Mouse (Mus musculus) midbrain, embryonic 14.5 days (tissue): ENCODE measurements around the gene Aimp2. TPM values are rescaled to one million over a fixed set of nuclear protein-coding genes. Genes with fewer than 3 reads are reported as not detected.

ENCODE experiments used
- ATAC-seq: fragments of 200-750 bp; cut with Nextera tagmentation; 2 replicates; pipeline ENCODE4 v1.8.0; 2017; ENCODE audit warnings: moderate number of reproducible peaks, moderate library complexity; ENCODE audit not compliant: low FRiP score, low TSS enrichment
- DNase-seq: peaks from one replicate; pipeline ENCODE4 v3.0.0-alpha.2; 2015
- H3K27ac ChIP-seq: fragments of 300-500 bp; sonication (generic); replicated peaks from 2 replicates; pipeline ENCODE4 v1.5.1; 2014; ENCODE audit warnings: mild to moderate bottlenecking, low read depth, low read length, moderate library complexity
- H3K27me3 ChIP-seq: fragments of 300-500 bp; sonication (generic); 2 replicates; pipeline ENCODE4 v1.6.1; 2014; ENCODE audit warnings: low read length, control low read depth, mixed read lengths; ENCODE audit not compliant: control insufficient read depth, insufficient read depth
- H3K36me3 ChIP-seq: fragments of 300-500 bp; sonication (generic); 2 replicates; pipeline ENCODE4 v1.6.1; 2014; ENCODE audit warnings: low read length, control low read depth; ENCODE audit not compliant: control insufficient read depth, insufficient read depth
- H3K4me1 ChIP-seq: fragments of 300-500 bp; sonication (generic); 2 replicates; pipeline ENCODE4 v1.6.1; 2014; ENCODE audit warnings: mild to moderate bottlenecking, antibody characterized with exemption, low read length, control low read depth; ENCODE audit not compliant: control insufficient read depth, insufficient read depth
- H3K4me2 ChIP-seq: fragments of 300-500 bp; sonication (generic); 2 replicates; pipeline ENCODE4 v1.6.1; 2014; ENCODE audit warnings: mild to moderate bottlenecking, low read length, moderate library complexity
- H3K4me3 ChIP-seq: fragments of 300-500 bp; sonication (generic); replicated peaks from 2 replicates; pipeline ENCODE4 v1.5.1; 2014; ENCODE audit warnings: low read depth, low read length
- H3K9ac ChIP-seq: fragments of 300-500 bp; sonication (generic); replicated peaks from 2 replicates; pipeline ENCODE4 v1.6.1; 2014; ENCODE audit warnings: mild to moderate bottlenecking, low read length, moderate library complexity
- H3K9me3 ChIP-seq: fragments of 300-500 bp; sonication (generic); 2 replicates; pipeline ENCODE4 v1.6.1; 2016; ENCODE audit warnings: low read length, control low read depth, mixed read lengths; ENCODE audit not compliant: control insufficient read depth
- WGBS: fragments of 180-500 bp; shearing (Covaris S2); extraction: QIAGEN DNeasy Blood & Tissue Kit; methylation state at CpG from one replicate; pipeline ENCODE4 v1.1.7; 2014; 5-methylcytosine and 5-hydroxymethylcytosine counted together
- polyA plus RNA-seq: library from polyadenylated mRNA; unstranded; fragments of >200 nt; fragmentation: Nextera tagmentation; extraction: Ambion mirVana; gene quantifications from 2 replicates; pipeline ENCODE4 v1.2.1, GENCODE M21; 2014

The Aimp2 gene
- 72.3 and 83.0 TPM in 2 replicates for polyA plus RNA-seq

DNA sequence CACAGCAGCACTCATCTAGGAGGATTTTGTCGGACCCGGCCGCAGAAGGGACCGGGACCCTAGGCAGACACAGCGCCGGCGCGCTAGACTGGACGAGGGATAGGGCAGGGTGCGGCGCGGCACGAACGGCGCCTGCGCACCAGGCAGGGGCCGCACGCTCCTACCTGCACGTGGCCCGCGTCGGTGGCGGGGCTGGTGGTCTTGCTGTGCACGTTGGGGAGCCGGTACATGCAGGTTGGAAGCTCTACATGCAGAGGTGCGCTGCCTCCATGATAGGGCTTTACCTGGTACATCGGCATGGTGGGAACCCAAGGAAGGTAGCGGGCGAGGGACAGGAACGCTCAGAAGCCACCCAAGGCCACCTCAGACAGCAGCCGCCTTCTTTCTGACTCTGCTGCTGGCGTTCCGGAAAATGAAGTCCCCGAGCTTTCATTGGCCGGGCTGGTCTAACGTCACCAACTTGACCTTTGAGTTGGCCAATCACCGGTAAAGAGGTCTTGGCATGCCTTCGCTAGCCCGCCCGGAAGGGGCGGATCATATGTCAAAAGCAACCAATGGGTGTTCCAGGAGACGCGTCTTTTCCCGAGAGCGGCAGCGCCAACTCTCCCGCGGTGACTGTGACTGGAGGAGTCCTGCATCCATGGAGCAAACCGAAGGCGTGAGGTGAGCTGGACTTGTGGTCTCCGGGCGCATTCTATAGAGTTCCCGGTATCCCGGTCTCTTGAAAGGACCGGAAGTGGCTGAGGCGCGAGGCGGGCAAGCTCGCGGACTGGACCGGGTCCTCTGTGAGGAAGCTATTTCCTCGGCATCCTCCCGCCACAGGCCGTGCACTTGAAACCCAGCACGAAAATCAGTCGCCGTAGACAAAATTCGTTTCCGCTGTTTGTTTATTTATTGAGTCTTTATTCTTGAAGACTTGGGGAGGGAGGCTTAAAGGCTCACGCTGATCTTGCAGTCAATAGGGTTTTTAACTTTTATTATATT lies at the start of gene Aimp2, which contains the start of gene Pms2:
Aimp2 (minus strand) TSS at position 431 of the 984 bp plus-strand sequence.
Pms2 (plus strand) TSS at position 548 of the 984 bp plus-strand sequence.
- under 1% methylated on average over 70 of the region's 70 CpGs for WGBS

DNA sequence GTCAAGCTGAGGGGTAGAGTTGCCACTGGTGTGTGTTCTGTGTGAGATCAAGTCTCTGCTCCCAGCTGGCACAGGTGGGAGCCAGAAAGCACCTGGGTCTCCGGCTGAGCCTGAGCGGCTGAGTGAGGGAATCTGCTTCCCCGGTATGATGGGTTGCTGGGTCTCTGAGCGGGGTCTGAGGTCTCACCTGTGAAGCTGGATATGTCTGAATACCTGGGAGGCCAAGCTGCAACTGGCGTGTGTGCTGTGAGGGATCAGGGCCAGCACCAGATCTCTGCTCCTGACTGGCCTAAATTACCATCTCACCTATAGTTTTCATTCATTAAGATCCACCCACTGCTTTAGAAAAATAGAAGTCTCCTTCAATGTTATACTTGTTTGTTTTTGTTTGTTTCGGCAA lies 47.5 kb upstream of the Aimp2 start:
- no peak for ATAC-seq
- Histone ChIP-seq H3K36me3 (no peaks in the 10 kb centered on the region), H3K4me3 (no peak overlapping the region), H3K4me1 (no peaks in the 10 kb centered on the region), H3K27ac (no peak overlapping the region), H3K9me3 (no peaks in the 10 kb centered on the region), H3K27me3 (no peaks in the 10 kb centered on the region), H3K9ac (no peak overlapping the region), H3K4me2 (no peak overlapping the region)
- DNase-seq = no peak
- 95% methylated on average over 6 of the region's 6 CpGs for WGBS

More for the DNA sequence above, at the start of gene Aimp2, which contains the start of gene Pms2:
- Histone ChIP-seq H3K27me3 (no peaks in the 10 kb centered on the region), H3K4me2 (peak within 1 kb of the TSS; percentile 82), H3K4me1 (peaks cover 20% of the 10 kb centered on the region), H3K36me3 (peaks cover 31% of the 10 kb centered on the region), H3K27ac (peak within 1 kb of the TSS; percentile 84), H3K4me3 (peak within 1 kb of the TSS; percentile 75), H3K9me3 (no peaks in the 10 kb centered on the region), H3K9ac (peak within 1 kb of the TSS; percentile 60)
- peak; percentile 100 for ATAC-seq
- DNase-seq = peak; percentile 99

DNA sequence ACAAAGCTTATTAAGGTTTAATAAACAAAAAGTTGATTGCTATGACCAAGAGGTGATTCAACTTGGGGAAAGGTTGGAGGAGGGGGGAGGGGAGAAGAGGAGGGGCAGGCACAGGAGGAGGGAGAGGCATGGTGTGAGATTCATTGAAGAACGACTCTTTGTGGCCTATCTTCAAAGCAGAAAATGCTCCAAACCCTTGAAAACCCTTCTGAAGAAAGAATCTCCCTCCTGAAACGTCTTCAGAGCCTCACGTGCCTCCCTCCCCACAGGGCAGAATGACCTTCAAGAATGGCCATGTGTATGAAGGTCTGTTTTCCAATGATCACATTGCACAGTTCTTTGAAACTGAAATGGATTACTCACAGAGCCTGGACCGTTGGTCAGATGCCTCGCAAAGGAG lies 40.4 kb upstream of the Aimp2 start:
- no peak overlapping the region for H3K9ac ChIP-seq
- no peak overlapping the region for H3K27ac ChIP-seq
- 33% methylated on average over 5 of the region's 5 CpGs for WGBS
- ATAC-seq = no peak
- H3K4me2 ChIP-seq = no peak overlapping the region
- no peaks in the 10 kb centered on the region for H3K36me3 ChIP-seq
- H3K4me1 ChIP-seq = no peaks in the 10 kb centered on the region
- H3K4me3 ChIP-seq = no peak overlapping the region
- H3K27me3 ChIP-seq = no peaks in the 10 kb centered on the region
- no peaks in the 10 kb centered on the region for H3K9me3 ChIP-seq
- DNase-seq = no peak

DNA sequence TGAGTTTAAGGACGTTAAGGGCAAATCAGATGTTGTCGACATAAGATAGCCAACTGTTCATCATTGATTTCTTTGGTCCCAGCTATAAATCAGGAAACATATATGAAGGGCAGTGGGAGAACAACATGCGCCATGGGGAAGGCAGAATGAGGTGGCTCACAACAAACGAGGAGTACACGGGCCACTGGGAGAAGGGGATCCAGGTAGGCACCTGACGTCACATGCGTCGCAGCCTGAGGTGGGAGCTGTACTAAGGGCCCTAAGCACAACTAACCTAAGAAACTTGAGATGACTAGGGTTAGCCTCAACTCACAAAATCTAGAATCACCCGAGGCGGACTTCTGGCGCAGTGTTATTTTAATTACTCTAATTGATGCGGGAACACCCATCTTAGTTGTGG lies 38.7 kb upstream of the Aimp2 start:
- no peaks in the 10 kb centered on the region for H3K4me1 ChIP-seq
- H3K4me2 ChIP-seq = no peak overlapping the region
- no peak overlapping the region for H3K9ac ChIP-seq
- H3K9me3 ChIP-seq = no peaks in the 10 kb centered on the region
- WGBS = 89% methylated on average over 12 of the region's 12 CpGs
- H3K4me3 ChIP-seq = no peak overlapping the region
- no peak for ATAC-seq
- H3K27ac ChIP-seq = no peak overlapping the region
- DNase-seq = no peak
- H3K36me3 ChIP-seq = no peaks in the 10 kb centered on the region
- H3K27me3 ChIP-seq = no peaks in the 10 kb centered on the region

DNA sequence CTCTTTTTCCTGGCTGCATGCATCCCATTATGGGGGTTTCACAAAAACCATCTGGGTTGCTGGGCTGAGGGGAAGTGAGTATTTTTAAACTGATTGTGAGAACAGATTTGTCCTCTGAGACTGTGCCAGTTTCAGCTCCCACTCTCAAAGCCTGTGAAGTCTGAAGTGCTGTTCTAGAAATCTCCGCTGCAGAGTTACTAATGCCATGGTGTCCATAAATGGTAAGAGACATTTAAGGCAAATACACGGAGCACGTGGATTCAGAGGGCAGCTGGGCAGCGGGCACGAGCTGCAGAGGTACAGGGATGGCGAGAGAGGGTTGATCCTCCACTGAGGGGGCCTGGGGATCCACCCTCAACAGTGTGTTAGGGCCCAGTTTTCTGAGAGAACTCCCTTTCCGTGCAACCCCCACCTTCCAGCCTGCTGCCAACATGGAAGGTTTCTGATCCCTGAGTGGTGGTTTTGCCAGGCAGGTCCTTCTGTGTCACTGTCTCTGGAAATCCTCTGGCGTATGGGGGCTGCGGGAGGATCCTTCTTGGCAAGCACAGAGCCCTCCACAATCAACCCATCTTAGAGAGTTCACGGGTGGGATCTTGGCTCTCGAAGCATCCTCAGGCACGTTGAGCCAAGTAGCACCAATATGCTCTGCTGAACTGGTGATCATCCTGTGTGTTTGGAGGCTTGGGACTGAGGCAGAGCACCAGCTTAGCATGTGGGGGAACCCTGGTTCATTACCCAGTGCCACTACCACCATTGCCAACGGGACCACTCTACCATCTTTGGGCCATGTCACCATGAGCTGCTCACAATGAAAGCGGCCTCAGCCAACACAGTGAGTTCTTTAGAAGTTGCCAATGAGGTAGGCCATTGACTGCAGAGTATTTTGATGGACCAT lies 33.8 kb upstream of the Aimp2 start:
- no peak for ATAC-seq
- DNase-seq = no peak
- H3K4me2 ChIP-seq = no peak overlapping the region

DNA sequence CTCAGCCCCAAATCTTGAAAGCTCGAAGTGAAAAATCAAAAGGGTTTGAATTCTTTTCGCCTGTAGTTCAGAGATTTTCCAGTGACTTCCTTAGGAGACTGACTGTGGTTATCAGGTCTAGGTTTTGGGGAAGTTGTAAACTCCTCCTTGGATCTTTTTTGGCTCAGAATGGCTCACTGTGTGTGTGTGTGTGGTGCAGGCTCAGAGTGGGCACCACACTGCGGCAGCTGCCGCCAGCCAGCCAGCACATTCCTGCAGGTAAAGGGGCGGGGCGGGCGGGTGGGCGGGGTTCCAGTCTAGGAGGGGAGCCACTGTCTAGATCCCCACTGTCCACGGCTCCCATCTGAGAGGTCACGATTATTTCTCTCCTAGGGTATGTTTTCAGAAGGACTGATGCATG lies 31.9 kb upstream of the Aimp2 start:
- Histone ChIP-seq H3K4me3 (no peak overlapping the region), H3K27me3 (no peaks in the 10 kb centered on the region), H3K4me1 (no peaks in the 10 kb centered on the region), H3K4me2 (no peak overlapping the region), H3K36me3 (no peaks in the 10 kb centered on the region), H3K27ac (no peak overlapping the region), H3K9ac (no peak overlapping the region), H3K9me3 (no peaks in the 10 kb centered on the region)
- DNase-seq (no peak), ATAC-seq (no peak)
- WGBS = 27% methylated on average over 10 of the region's 10 CpGs

More for the DNA sequence above, 33.8 kb upstream of the Aimp2 start:
- Histone ChIP-seq H3K27ac (no peak overlapping the region), H3K4me3 (no peak overlapping the region), H3K36me3 (no peaks in the 10 kb centered on the region), H3K4me1 (no peaks in the 10 kb centered on the region), H3K9ac (no peak overlapping the region), H3K9me3 (no peaks in the 10 kb centered on the region), H3K27me3 (no peaks in the 10 kb centered on the region)
- 87% methylated on average over 14 of the region's 14 CpGs for WGBS

DNA sequence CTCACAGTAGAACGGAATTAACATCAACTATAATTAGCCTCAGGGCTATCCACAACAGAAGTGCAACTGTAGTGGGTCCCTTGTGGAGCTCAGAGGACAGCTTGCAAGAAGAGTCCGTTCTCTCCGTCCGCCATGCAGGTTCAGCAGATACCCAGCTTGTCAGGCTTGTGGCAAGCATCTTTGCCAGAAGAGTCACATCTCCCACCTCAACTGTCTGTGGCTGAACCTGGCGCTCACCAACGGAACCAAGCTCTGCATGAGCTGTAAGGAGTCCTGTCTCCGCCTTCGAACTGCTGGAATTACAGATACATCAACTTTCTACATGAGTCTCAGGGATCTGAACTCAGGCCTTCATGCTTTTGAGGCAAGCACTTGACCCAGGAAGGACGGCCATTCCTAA lies 26.5 kb upstream of the Aimp2 start:
- Histone ChIP-seq H3K27ac (no peak overlapping the region), H3K4me3 (no peak overlapping the region), H3K36me3 (peaks cover 10% of the 10 kb centered on the region), H3K4me1 (no peaks in the 10 kb centered on the region), H3K4me2 (no peak overlapping the region), H3K27me3 (no peaks in the 10 kb centered on the region), H3K9me3 (no peaks in the 10 kb centered on the region), H3K9ac (no peak overlapping the region)
- WGBS = 91% methylated on average over 9 of the region's 9 CpGs
- DNase-seq (no peak), ATAC-seq (no peak)

DNA sequence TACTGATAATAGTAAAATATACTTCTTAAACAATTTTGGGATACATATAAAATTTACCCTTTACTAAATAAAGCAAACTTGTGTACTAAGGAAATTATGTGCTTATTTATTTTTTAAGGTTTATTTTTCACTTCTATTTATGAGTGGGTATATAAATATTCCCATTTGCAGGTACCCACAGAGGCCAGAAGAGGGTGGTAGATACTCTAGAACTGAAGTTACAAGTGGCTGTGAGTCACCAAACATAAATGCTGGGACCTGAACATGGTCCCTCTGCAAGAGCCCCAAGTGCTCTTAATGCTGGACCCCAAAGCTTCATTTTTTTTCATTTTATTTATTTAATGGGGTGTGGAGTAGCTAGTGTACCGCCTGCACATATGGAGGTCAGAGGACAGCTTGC lies 24.2 kb upstream of the Aimp2 start:
- Histone ChIP-seq H3K4me2 (no peak overlapping the region), H3K27ac (no peak overlapping the region), H3K36me3 (peaks cover 33% of the 10 kb centered on the region)

More for the DNA sequence above, 24.2 kb upstream of the Aimp2 start:
- H3K4me1 ChIP-seq = no peaks in the 10 kb centered on the region
- H3K9me3 ChIP-seq = no peaks in the 10 kb centered on the region
- H3K9ac ChIP-seq = no peak overlapping the region
- H3K27me3 ChIP-seq = no peaks in the 10 kb centered on the region
- 96% methylated on average over 1 of the region's 1 CpGs for WGBS
- no peak overlapping the region for H3K4me3 ChIP-seq
- DNase-seq (no peak), ATAC-seq (no peak)
